Mouse (Mus musculus): Measurements from ENCODE around the gene 2610528A11Rik. TPM values are rescaled to one million over a fixed set of nuclear protein-coding genes. Genes with fewer than 3 reads are reported as not detected.

2610528A11Rik gene
- polyA plus RNA-seq, 1 experiment from 2014 or later: 0.36 TPM

GRCm38 (mm10) chr14:37080724-37081123 lies 33.1 kb downstream of the 2610528A11Rik start:
- Histone ChIP-seq H3K9ac (no peak overlapping the region), H3K4me3 (no peak overlapping the region), H3K4me1 (replicated peaks) (no peaks in the 10 kb centered on the region), H3K9me3 (no peaks in the 10 kb centered on the region), H3K36me3 (no peaks in the 10 kb centered on the region), H3K27me3 (no peaks in the 10 kb centered on the region), H3K4me2 (no peak overlapping the region), H3K27ac (replicated peaks) (no peak overlapping the region)
- WGBS: 91% methylated on average over 1 of the region's 1 CpGs
- no peak for ATAC-seq (ENCODE audit: low read depth)

DNA sequence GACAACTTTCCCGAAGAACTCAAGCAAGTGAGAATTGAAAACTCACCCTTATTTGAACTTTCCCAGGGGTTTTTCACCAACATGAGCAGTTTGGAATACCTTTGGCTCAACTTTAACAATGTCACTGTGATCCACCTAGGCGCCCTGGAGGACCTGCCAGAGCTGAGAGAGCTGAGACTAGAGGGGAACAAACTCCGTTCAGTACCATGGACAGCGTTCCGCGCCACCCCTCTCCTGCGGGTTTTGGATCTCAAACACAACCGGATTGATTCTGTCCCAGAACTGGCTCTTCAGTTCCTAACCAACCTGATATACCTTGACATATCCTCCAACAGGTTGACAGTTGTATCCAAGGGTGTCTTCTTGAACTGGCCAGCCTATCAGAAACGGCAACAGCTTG lies 45.3 kb downstream of the 2610528A11Rik start:
- WGBS: 19% methylated on average over 9 of the region's 9 CpGs
- Histone ChIP-seq H3K36me3 (no peaks in the 10 kb centered on the region), H3K27me3 (no peaks in the 10 kb centered on the region)

DNA sequence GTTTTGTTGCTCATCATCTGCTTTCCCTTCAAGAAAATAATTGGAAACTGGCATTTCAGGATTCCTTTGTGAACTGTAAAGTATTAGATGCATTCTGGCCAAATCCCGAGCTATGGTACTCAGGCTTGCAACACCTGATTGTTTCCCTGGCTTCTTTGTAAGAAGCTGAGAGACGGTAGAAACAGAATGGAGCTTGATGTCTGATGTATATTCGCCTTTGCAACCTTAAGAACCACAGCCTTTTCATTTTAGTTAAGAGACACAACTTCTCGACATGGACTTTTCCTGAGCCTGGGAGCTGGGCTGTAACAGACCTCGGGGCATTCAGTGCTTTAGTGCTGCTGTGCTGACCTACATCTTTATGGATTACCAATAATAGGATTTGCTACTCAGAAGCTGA lies 46.2 kb downstream of the 2610528A11Rik start, which contains the start of gene Lrit2:
Gene Lrit2 (plus strand): TSS at position 301 of the 400 bp plus-strand sequence.
- no peak within 1 kb of the TSS for H3K27ac ChIP-seq (replicated peaks)
- ATAC-seq (ENCODE audit: low read depth): no peak
- 77% methylated on average over 5 of the region's 5 CpGs for WGBS
- no peaks in the 10 kb centered on the region for H3K27me3 ChIP-seq
- H3K4me3 ChIP-seq: no peak within 1 kb of the TSS
- no peaks in the 10 kb centered on the region for H3K36me3 ChIP-seq
- no peaks in the 10 kb centered on the region for H3K9me3 ChIP-seq
- H3K4me1 ChIP-seq (replicated peaks): no peaks in the 10 kb centered on the region
- H3K4me2 ChIP-seq: no peak within 1 kb of the TSS
- no peak within 1 kb of the TSS for H3K9ac ChIP-seq

More for the DNA sequence above, 45.3 kb downstream of the 2610528A11Rik start:
- Histone ChIP-seq H3K4me3 (no peak overlapping the region), H3K4me1 (replicated peaks) (no peaks in the 10 kb centered on the region), H3K4me2 (no peak overlapping the region), H3K27ac (replicated peaks) (no peak overlapping the region), H3K9me3 (no peaks in the 10 kb centered on the region), H3K9ac (no peak overlapping the region)
- no peak for ATAC-seq (ENCODE audit: low read depth)

DNA sequence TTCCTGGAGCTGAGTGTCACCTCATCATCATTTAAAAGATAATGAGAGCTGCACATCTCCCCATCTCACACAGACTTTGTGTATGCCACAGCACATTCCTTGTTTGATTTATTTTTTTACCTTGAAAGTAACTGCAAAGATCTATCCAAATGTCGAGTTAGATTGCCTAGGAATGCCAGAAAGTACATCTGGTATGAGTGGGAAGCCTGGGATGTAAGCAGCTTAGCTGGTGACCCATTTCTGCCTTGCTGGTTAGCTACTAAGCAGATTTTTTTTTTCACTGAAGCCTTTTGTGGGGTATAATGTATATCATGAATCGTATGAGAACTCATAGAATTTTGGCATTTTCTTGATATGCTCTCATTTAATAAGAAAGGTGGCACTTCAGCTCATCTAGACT lies 47.2 kb downstream of the 2610528A11Rik start:
- Histone ChIP-seq H3K9ac (no peak overlapping the region), H3K36me3 (no peaks in the 10 kb centered on the region), H3K27me3 (no peaks in the 10 kb centered on the region), H3K9me3 (no peaks in the 10 kb centered on the region), H3K27ac (replicated peaks) (no peak overlapping the region), H3K4me1 (replicated peaks) (no peaks in the 10 kb centered on the region), H3K4me2 (no peak overlapping the region), H3K4me3 (no peak overlapping the region)
- ATAC-seq (ENCODE audit: low read depth): no peak
- WGBS: 65% methylated on average over 2 of the region's 2 CpGs

- no peaks in the 10 kb centered on the region for H3K36me3 ChIP-seq
- no peak overlapping the region for H3K27ac ChIP-seq (replicated peaks)
- H3K9ac ChIP-seq: no peak overlapping the region
- no peak overlapping the region for H3K4me2 ChIP-seq
- 48% methylated on average over 2 of the region's 2 CpGs for WGBS
- no peaks in the 10 kb centered on the region for H3K9me3 ChIP-seq
- H3K4me1 ChIP-seq (replicated peaks): no peaks in the 10 kb centered on the region
- H3K27me3 ChIP-seq: no peaks in the 10 kb centered on the region
- no peak overlapping the region for H3K4me3 ChIP-seq
- no peak for ATAC-seq (ENCODE audit: low read depth)
Observed at GRCm38 (mm10) chr14:37064849-37065248, 49.0 kb downstream of the 2610528A11Rik start.

Other genes starting within 250 kb of the 2610528A11Rik start
- gene Ccser2, start 145.2 kb downstream of the 2610528A11Rik start, polyA plus RNA-seq (2015; fragmentation: Nextera tagmentation; extraction: Ambion mirVana): 99.8 and 100 TPM in 2 replicates
- not detected in 2 replicates for gene Rgr, start 65.1 kb downstream of the 2610528A11Rik start, polyA plus RNA-seq (2015; fragmentation: Nextera tagmentation; extraction: Ambion mirVana)
- not detected in 2 replicates for gene Lrit1, start 59.2 kb downstream of the 2610528A11Rik start, polyA plus RNA-seq (2015; fragmentation: Nextera tagmentation; extraction: Ambion mirVana)
- not detected in 2 replicates for gene Lrit2, start 46.1 kb downstream of the 2610528A11Rik start, polyA plus RNA-seq (2015; fragmentation: Nextera tagmentation; extraction: Ambion mirVana)
- gene Cdhr1, start 15.7 kb downstream of the 2610528A11Rik start, polyA plus RNA-seq (2015; fragmentation: Nextera tagmentation; extraction: Ambion mirVana): 5.0 and 5.5 TPM in 2 replicates
- 202 and 208 TPM in 2 replicates for gene Ghitm, start 21.2 kb upstream of the 2610528A11Rik start, polyA plus RNA-seq (2015; fragmentation: Nextera tagmentation; extraction: Ambion mirVana)